Mouse (Mus musculus) heart, embryonic 10.5 days (tissue): Measurements from ENCODE around the gene Scml4. TPM values are rescaled to one million over a fixed set of nuclear protein-coding genes. Genes with fewer than 3 reads are reported as not detected.

Experiments used
- DNase-seq: peaks from one replicate; pipeline ENCODE4 v3.0.0-alpha.2; 2017; ENCODE audit warnings: low spot score
- H3K27ac ChIP-seq: fragments of 300-500 bp; sonication (generic); 2 replicates; pipeline ENCODE4 v1.5.1; 2016; ENCODE audit warnings: mild to moderate bottlenecking
- H3K27me3 ChIP-seq: fragments of 300-500 bp; sonication (generic); 2 replicates; pipeline ENCODE4 v1.6.1; 2016; ENCODE audit warnings: mild to moderate bottlenecking; ENCODE audit not compliant: poor library complexity, insufficient read depth, severe bottlenecking
- H3K36me3 ChIP-seq: fragments of 300-500 bp; sonication (generic); 2 replicates; pipeline ENCODE4 v1.6.1; 2016; ENCODE audit warnings: mild to moderate bottlenecking, moderate library complexity
- H3K4me1 ChIP-seq: fragments of 300-500 bp; sonication (generic); 2 replicates; pipeline ENCODE4 v1.6.1; 2016; ENCODE audit warnings: mild to moderate bottlenecking
- H3K4me3 ChIP-seq: fragments of 300-500 bp; sonication (generic); 2 replicates; pipeline ENCODE4 v1.5.1; 2016; ENCODE audit warnings: mild to moderate bottlenecking, moderate library complexity
- H3K9me3 ChIP-seq: fragments of 300-500 bp; sonication (generic); 2 replicates; pipeline ENCODE4 v1.6.1; 2016; ENCODE audit warnings: mild to moderate bottlenecking, moderate library complexity
- WGBS: fragments of 180-500 bp; shearing (Covaris S2); methylation state at CpG from one replicate; pipeline ENCODE4 v1.1.7; 2016; 5-methylcytosine and 5-hydroxymethylcytosine counted together
- polyA plus RNA-seq: library from polyadenylated mRNA; unstranded; fragments of >200 nt; fragmentation: Nextera tagmentation; extraction: Ambion mirVana; gene quantifications from 2 replicates; pipeline ENCODE4 v1.2.1, GENCODE M21; 2016

Gene Scml4
- polyA plus RNA-seq, 1 experiment from 2014 or later = 1.0 TPM

- WGBS = 63% methylated on average over 1 of the region's 1 CpGs
- DNase-seq = no peak
- Histone ChIP-seq H3K27ac (no peak overlapping the region), H3K36me3 (0 out of 2 replicates have a peak, but pooled peaks cover 4% of the 10 kb centered on the region), H3K27me3 (no peaks in the 10 kb centered on the region), H3K4me1 (no peaks in the 10 kb centered on the region), H3K4me3 (no peak overlapping the region), H3K9me3 (no peaks in the 10 kb centered on the region)
These were observed 16.8 kb upstream of the Scml4 start for GRCm38 (mm10) chr10:42843416-42843815.

GRCm38 (mm10) chr10:42845480-42845879, 14.7 kb upstream of the Scml4 start:
- 17% methylated on average over 1 of the region's 1 CpGs for WGBS
- Histone ChIP-seq H3K27me3 (no peaks in the 10 kb centered on the region), H3K27ac (no peak overlapping the region), H3K4me3 (no peak overlapping the region), H3K4me1 (no peaks in the 10 kb centered on the region), H3K36me3 (no peaks in the 10 kb centered on the region), H3K9me3 (no peaks in the 10 kb centered on the region)
- DNase-seq = no peak

GRCm38 (mm10) chr10:42848179-42849080, 11.7 kb upstream of the Scml4 start:
- Histone ChIP-seq H3K4me1 (no peaks in the 10 kb centered on the region), H3K27me3 (peaks cover 5% of the 10 kb centered on the region), H3K27ac (no peak overlapping the region), H3K9me3 (no peaks in the 10 kb centered on the region), H3K4me3 (no peak overlapping the region), H3K36me3 (no peaks in the 10 kb centered on the region)
- DNase-seq = no peak
- 87% methylated on average over 13 of the region's 13 CpGs for WGBS

- DNase-seq = no peak
- H3K9me3 ChIP-seq = no peaks in the 10 kb centered on the region
- H3K36me3 ChIP-seq = no peaks in the 10 kb centered on the region
- no peak overlapping the region for H3K4me3 ChIP-seq
- H3K27ac ChIP-seq = no peak overlapping the region
- 82% methylated on average over 7 of the region's 7 CpGs for WGBS
- H3K4me1 ChIP-seq = no peaks in the 10 kb centered on the region
- H3K27me3 ChIP-seq = peaks cover 5% of the 10 kb centered on the region
These were observed 11.1 kb upstream of the Scml4 start for GRCm38 (mm10) chr10:42849081-42849400.

- Histone ChIP-seq H3K36me3 (no peaks in the 10 kb centered on the region), H3K27ac (0 out of 2 replicates have a peak overlapping the region, but pooled peaks have one; percentile 10), H3K9me3 (peaks cover 5% of the 10 kb centered on the region; the same call in 1 of the 2 replicates), H3K4me1 (peaks cover 8% of the 10 kb centered on the region), H3K27me3 (peaks cover 5% of the 10 kb centered on the region), H3K4me3 (no peak overlapping the region)
- 63% methylated on average over 4 of the region's 4 CpGs for WGBS
- DNase-seq = no peak
These were observed 5.3 kb upstream of the Scml4 start for GRCm38 (mm10) chr10:42854838-42855237.

- peaks cover 5% of the 10 kb centered on the region for H3K27me3 ChIP-seq
- no peak overlapping the region for H3K4me3 ChIP-seq
- no peak for DNase-seq
- H3K4me1 ChIP-seq = peaks cover 8% of the 10 kb centered on the region
- 0 out of 2 replicates have a peak overlapping the region, but pooled peaks have one; percentile 10 for H3K27ac ChIP-seq
- 38% methylated on average over 5 of the region's 5 CpGs for WGBS
- H3K36me3 ChIP-seq = no peaks in the 10 kb centered on the region
- H3K9me3 ChIP-seq = peaks cover 5% of the 10 kb centered on the region; the same call in 1 of the 2 replicates
These were observed 4.9 kb upstream of the Scml4 start for GRCm38 (mm10) chr10:42855250-42855649.

GRCm38 (mm10) chr10:42856574-42856973, 3.6 kb upstream of the Scml4 start:
- no peak for DNase-seq
- H3K9me3 ChIP-seq = peaks cover 5% of the 10 kb centered on the region; the same call in 1 of the 2 replicates
- no peaks in the 10 kb centered on the region for H3K36me3 ChIP-seq
- H3K27me3 ChIP-seq = no peaks in the 10 kb centered on the region; the same call in none of the 2 replicates
- peaks cover 8% of the 10 kb centered on the region for H3K4me1 ChIP-seq
- no peak overlapping the region for H3K4me3 ChIP-seq
- 88% methylated on average over 9 of the region's 9 CpGs for WGBS
- H3K27ac ChIP-seq = no peak overlapping the region

GRCm38 (mm10) chr10:42857021-42857420, 3.1 kb upstream of the Scml4 start:
- H3K4me1 ChIP-seq = peaks cover 8% of the 10 kb centered on the region
- H3K27ac ChIP-seq = no peak overlapping the region
- peaks cover 5% of the 10 kb centered on the region; the same call in 1 of the 2 replicates for H3K9me3 ChIP-seq
- 88% methylated on average over 2 of the region's 2 CpGs for WGBS
- no peak for DNase-seq
- no peaks in the 10 kb centered on the region for H3K36me3 ChIP-seq
- H3K27me3 ChIP-seq = no peaks in the 10 kb centered on the region; the same call in 1 of the 2 replicates
- H3K4me3 ChIP-seq = no peak overlapping the region

- peaks cover 5% of the 10 kb centered on the region; the same call in 1 of the 2 replicates for H3K9me3 ChIP-seq
- no peaks in the 10 kb centered on the region for H3K36me3 ChIP-seq
- H3K27ac ChIP-seq = no peak overlapping the region
- DNase-seq = no peak
- peaks cover 11% of the 10 kb centered on the region for H3K4me1 ChIP-seq
- H3K4me3 ChIP-seq = no peak overlapping the region
- H3K27me3 ChIP-seq = no peaks in the 10 kb centered on the region
- WGBS = 45% methylated on average over 2 of the region's 2 CpGs
These were observed 400 bp upstream of the Scml4 start for GRCm38 (mm10) chr10:42859781-42860158.

GRCm38 (mm10) chr10:42861446-42861845, 1.3 kb downstream of the Scml4 start:
- Histone ChIP-seq H3K4me3 (no peak overlapping the region), H3K9me3 (peaks cover 3% of the 10 kb centered on the region; the same call in 1 of the 2 replicates), H3K27me3 (peaks cover 3% of the 10 kb centered on the region; the same call in 1 of the 2 replicates), H3K4me1 (peaks cover 3% of the 10 kb centered on the region; the same call in 1 of the 2 replicates), H3K36me3 (no peaks in the 10 kb centered on the region), H3K27ac (no peak overlapping the region)
- no peak for DNase-seq
- WGBS = 74% methylated on average over 7 of the region's 7 CpGs

- 76% methylated on average over 13 of the region's 13 CpGs for WGBS
- Histone ChIP-seq H3K27ac (no peak overlapping the region), H3K4me3 (no peak overlapping the region), H3K27me3 (peaks cover 3% of the 10 kb centered on the region; the same call in 1 of the 2 replicates), H3K4me1 (peaks cover 3% of the 10 kb centered on the region; the same call in 1 of the 2 replicates), H3K36me3 (no peaks in the 10 kb centered on the region), H3K9me3 (no peaks in the 10 kb centered on the region)
- DNase-seq = no peak
These were observed 2.1 kb downstream of the Scml4 start for GRCm38 (mm10) chr10:42862102-42862740.

- 73% methylated on average over 4 of the region's 4 CpGs for WGBS
- no peaks in the 10 kb centered on the region for H3K9me3 ChIP-seq
- peaks cover 3% of the 10 kb centered on the region; the same call in 1 of the 2 replicates for H3K4me1 ChIP-seq
- H3K27me3 ChIP-seq = peaks cover 3% of the 10 kb centered on the region; the same call in 1 of the 2 replicates
- H3K27ac ChIP-seq = no peak overlapping the region
- no peak for DNase-seq
- H3K4me3 ChIP-seq = no peak overlapping the region
- no peaks in the 10 kb centered on the region for H3K36me3 ChIP-seq
These were observed 2.6 kb downstream of the Scml4 start for GRCm38 (mm10) chr10:42862806-42863205.
